10 mouse cellular contexts compared by ENCODE assay signal in the genomic region with DNA sequence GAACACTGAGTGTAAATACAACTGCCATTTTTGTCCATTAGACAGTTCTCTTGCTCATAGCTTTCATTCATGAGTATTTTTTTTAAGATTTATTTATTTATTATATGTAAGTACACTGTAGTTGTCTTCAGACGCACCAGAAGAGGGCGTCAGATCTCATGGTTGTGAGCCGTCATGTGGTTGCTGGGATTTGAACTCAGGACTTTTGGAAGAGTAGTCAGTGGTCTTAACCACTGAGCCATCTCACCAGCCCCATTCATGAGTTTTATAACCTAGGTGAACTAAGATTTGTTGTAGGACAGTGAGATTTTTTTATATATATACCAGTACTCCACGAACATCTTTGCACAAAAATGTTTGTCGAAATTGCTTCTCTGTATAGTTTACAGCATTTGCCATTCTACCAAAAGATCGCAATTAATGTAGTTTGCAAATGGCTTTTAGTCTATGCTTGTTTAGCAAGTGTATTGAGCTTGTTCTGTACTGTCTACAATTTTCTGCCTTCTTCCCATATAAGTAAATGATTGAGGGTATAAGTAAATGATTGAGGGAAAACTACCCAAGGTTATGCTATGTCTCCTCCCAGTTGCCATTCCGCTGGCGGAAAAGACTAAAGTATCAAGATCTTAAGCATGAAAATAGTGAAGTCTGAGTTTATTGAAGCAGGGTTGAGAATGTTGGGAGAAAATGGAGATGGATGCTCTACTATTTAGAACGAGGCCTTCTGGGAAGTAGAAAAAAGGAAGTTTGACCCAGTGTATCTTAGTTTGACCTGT. TPM values are rescaled to one million over a fixed set of nuclear protein-coding genes. Genes with fewer than 3 reads are reported as not detected.
DNase-seq lines count a peak whose midpoint lies in the region; ATAC-seq and TF ChIP-seq lines count a peak whose summit lies in the region.
"Had no signal": no experiment of that assay in that cellular context is flagged by ENCODE, and none has a peak within 500 bp of the region (broad histone marks: within the 10 kb centered on the region; RNA-seq: fewer than 3 reads in every experiment).

No protein-coding gene starts in this region.

- H3K9ac ChIP-seq in hindbrain, embryonic 11.5 days (ENCODE audit: low read depth, low read length) = no peak overlapping the region
- H3K9ac ChIP-seq in forebrain, embryonic 16.5 days (replicated peaks; ENCODE audit: low read depth, low read length) = no peak overlapping the region

- ATAC-seq in hindbrain, embryonic 11.5 days (ENCODE audit: low FRiP score) = no peak
- no peak for ATAC-seq in forebrain, embryonic 16.5 days
- ATAC-seq in megakaryocyte progenitor cell, adult 5-6 weeks (replicated peaks; ENCODE audit: poor library complexity) = no peak

- H3K4me3 ChIP-seq in hindbrain, embryonic 10.5 days = no peak overlapping the region
- no peak overlapping the region for H3K4me3 ChIP-seq in hindbrain, embryonic 11.5 days (ENCODE audit: low read depth, low read length)
- H3K4me3 ChIP-seq in E14TG2a.4 (replicated peaks; ENCODE audit: low read length) = no peak overlapping the region
- no peak overlapping the region for H3K4me3 ChIP-seq in forebrain, embryonic 16.5 days (replicated peaks; ENCODE audit: low read length)

- H3K9me3 ChIP-seq in hindbrain, embryonic 10.5 days = no peaks in the 10 kb centered on the region
- H3K9me3 ChIP-seq in hindbrain, embryonic 11.5 days (ENCODE audit: control insufficient read depth, low read length) = no peaks in the 10 kb centered on the region
- no peaks in the 10 kb centered on the region for H3K9me3 ChIP-seq in E14TG2a.4 (ENCODE audit: low read length)
- H3K9me3 ChIP-seq in forebrain, embryonic 16.5 days (ENCODE audit: control insufficient read depth, low read length) = no peaks in the 10 kb centered on the region
- H3K9me3 ChIP-seq: neural tube, embryonic 12.5 days had no signal

- TF ChIP-seq CTCF in E14TG2a.4 (conservative IDR thresholded peaks at IDR 0.05; ENCODE audit: low read length) = 0 out of 2 replicates have a peak, but pooled peaks have one; percentile 7

- 91% methylated on average over 9 of the region's 9 CpGs for WGBS in hindbrain, embryonic 10.5 days
- WGBS in hindbrain, embryonic 11.5 days = 93% methylated on average over 9 of the region's 9 CpGs
- 92% methylated on average over 9 of the region's 9 CpGs for WGBS in forebrain, embryonic 16.5 days

- H3K27ac ChIP-seq in hindbrain, embryonic 10.5 days = peak overlapping the region; percentile 35; the same call in 1 of the 2 replicates
- no peak overlapping the region for H3K27ac ChIP-seq in hindbrain, embryonic 11.5 days (ENCODE audit: low read depth, low read length)
- H3K27ac ChIP-seq in forebrain, embryonic 16.5 days (ENCODE audit: low read length) = 0 out of 2 replicates have a peak overlapping the region, but pooled peaks have one; percentile 5
- H3K27ac ChIP-seq: neural tube, embryonic 12.5 days had no signal

- DNase-seq in hindbrain, embryonic 10.5 days (ENCODE audit: low spot score) = no peak
- DNase-seq in hindbrain, embryonic 11.5 days (ENCODE audit: low spot score) = no peak
- DNase-seq in kidney, postnatal 4 days = peak; percentile 10 to 24
- DNase-seq in spleen, postnatal 4 days (ENCODE audit: low spot score in 2 of 2) = no peak
- DNase-seq in lung, postnatal 25 days (ENCODE audit: low spot score) = no peak
- DNase-seq: lung, adult 18-20 months had no signal

- no peaks in the 10 kb centered on the region for H3K27me3 ChIP-seq in hindbrain, embryonic 10.5 days (ENCODE audit: insufficient read depth, poor library complexity, severe bottlenecking)
- H3K27me3 ChIP-seq in hindbrain, embryonic 11.5 days (ENCODE audit: control insufficient read depth, insufficient read depth, low read length) = no peaks in the 10 kb centered on the region
- no peaks in the 10 kb centered on the region for H3K27me3 ChIP-seq in E14TG2a.4 (ENCODE audit: insufficient read depth, low read length)
- H3K27me3 ChIP-seq in forebrain, embryonic 16.5 days (replicated peaks; ENCODE audit: control insufficient read depth, insufficient read depth, low read length) = no peaks in the 10 kb centered on the region
- H3K27me3 ChIP-seq: neural tube, embryonic 12.5 days had no signal

- H3K4me1 ChIP-seq in hindbrain, embryonic 10.5 days (replicated peaks) = peaks cover 26% of the 10 kb centered on the region
- no peaks in the 10 kb centered on the region for H3K4me1 ChIP-seq in hindbrain, embryonic 11.5 days (replicated peaks; ENCODE audit: control insufficient read depth, insufficient read depth, low read length)
- peaks cover 33% of the 10 kb centered on the region for H3K4me1 ChIP-seq in E14TG2a.4 (replicated peaks; ENCODE audit: low read depth, low read length)
- peaks cover 17% of the 10 kb centered on the region for H3K4me1 ChIP-seq in forebrain, embryonic 16.5 days (replicated peaks; ENCODE audit: control insufficient read depth, insufficient read depth, low read length)

- H3K4me2 ChIP-seq in hindbrain, embryonic 11.5 days (replicated peaks; ENCODE audit: low read depth, low read length) = no peak overlapping the region
- no peak overlapping the region for H3K4me2 ChIP-seq in forebrain, embryonic 16.5 days (ENCODE audit: low read length)

- peaks cover 25% of the 10 kb centered on the region for H3K36me3 ChIP-seq in hindbrain, embryonic 10.5 days
- H3K36me3 ChIP-seq in hindbrain, embryonic 11.5 days (ENCODE audit: control insufficient read depth, insufficient read depth, low read length) = no peaks in the 10 kb centered on the region
- peaks cover 38% of the 10 kb centered on the region for H3K36me3 ChIP-seq in E14TG2a.4 (ENCODE audit: insufficient read depth, low read length)
- H3K36me3 ChIP-seq in forebrain, embryonic 16.5 days (ENCODE audit: control insufficient read depth, insufficient read depth) = peaks cover 6% of the 10 kb centered on the region

RNA-seq across cellular contexts. Expression of a gene that starts 1.2 kb away (rescaled TPM):
- polyA plus RNA-seq in hindbrain, embryonic 10.5 days (2016; fragmentation: Nextera tagmentation; extraction: Ambion mirVana) = 68.0 and 70.4 TPM in 2 replicates
- polyA plus RNA-seq in hindbrain, embryonic 11.5 days (2014; fragmentation: Nextera tagmentation; extraction: Ambion mirVana) = 76.3 and 76.6 TPM in 2 replicates
- polyA plus RNA-seq in forebrain, embryonic 16.5 days (2015; fragmentation: Nextera tagmentation; extraction: Ambion mirVana) = 73.7 and 75.6 TPM in 2 replicates
- total RNA-seq in megakaryocyte progenitor cell, adult 5-6 weeks (2015) = 71.4 and 71.5 TPM in 2 replicates
- 60.8 and 75.1 TPM in 2 replicates for total RNA-seq in megakaryocyte progenitor cell, adult 5-6 weeks (2017)

RNA-seq across cellular contexts. Expression of a gene that starts 55.7 kb away (rescaled TPM):
- 203 and 270 TPM in 2 replicates for polyA plus RNA-seq in hindbrain, embryonic 10.5 days (2016; fragmentation: Nextera tagmentation; extraction: Ambion mirVana)
- polyA plus RNA-seq in hindbrain, embryonic 11.5 days (2014; fragmentation: Nextera tagmentation; extraction: Ambion mirVana) = 259 and 316 TPM in 2 replicates
- polyA plus RNA-seq in forebrain, embryonic 16.5 days (2015; fragmentation: Nextera tagmentation; extraction: Ambion mirVana) = 271 and 316 TPM in 2 replicates
- total RNA-seq in megakaryocyte progenitor cell, adult 5-6 weeks (2015) = 198 and 253 TPM in 2 replicates
- total RNA-seq in megakaryocyte progenitor cell, adult 5-6 weeks (2017) = 166 and 257 TPM in 2 replicates

Comparison
In these comparisons a context has a peak if more than half of its experiments do, and no peak if none do; other contexts are left out.
1. DNase-seq: peak in kidney, postnatal 4 days (2 of 2); none in hindbrain, embryonic 10.5 days (single experiment), hindbrain, embryonic 11.5 days (single experiment), spleen, postnatal 4 days (0 of 2) and lung, postnatal 25 days (single experiment).